Mouse (Mus musculus) kidney, postnatal 10 days (tissue): ENCODE measurements around the gene Rasd1.

Source experiments
- DNase-seq: peaks from one replicate; pipeline ENCODE4 v3.0.0; 2021; ENCODE audit warnings: mixed read lengths

Gene Rasd1

DNA sequence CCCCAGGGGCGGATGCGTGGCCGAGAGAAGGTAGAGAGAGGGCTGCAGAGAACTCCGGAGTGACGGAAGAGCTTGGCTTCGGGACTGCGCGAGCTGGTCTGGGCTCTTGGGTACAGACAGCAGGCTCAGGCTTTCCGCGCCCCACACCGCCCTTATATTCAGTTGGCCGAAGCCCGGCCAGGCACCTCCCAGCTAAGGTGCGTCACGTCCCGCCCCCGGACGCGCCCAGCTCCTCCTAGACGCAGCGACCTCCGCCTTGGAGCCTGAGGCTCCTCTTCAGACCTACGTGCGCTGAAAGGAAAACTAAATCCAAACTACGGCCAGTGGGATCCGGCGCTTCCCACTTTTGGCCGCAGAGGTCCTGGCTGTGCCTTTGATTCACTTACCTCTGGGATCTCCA is at the start of gene Rasd1:
Gene Rasd1, minus strand, starts transcription at position 127 of the 400 bp plus-strand sequence.
- DNase-seq, result peak; percentile 93

DNA sequence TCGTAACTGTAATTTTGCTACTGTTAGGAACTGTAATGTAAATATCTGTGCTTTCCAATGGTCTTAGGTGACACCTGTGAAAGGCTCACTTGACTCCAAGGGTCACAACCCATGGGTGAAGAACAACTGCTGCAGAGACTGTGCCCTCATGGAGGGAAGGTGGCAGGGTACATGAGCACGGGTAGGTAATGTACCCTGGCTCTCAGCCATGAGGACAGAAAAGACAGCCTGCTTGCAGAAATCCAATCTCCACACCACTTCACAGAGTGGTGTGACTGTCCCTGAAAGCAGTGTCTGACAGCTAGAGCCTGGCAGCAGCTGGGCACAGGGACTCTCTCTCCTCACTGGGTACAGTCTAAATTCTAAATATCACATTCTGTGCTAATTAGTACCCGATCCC is 46.8 kb upstream of the Rasd1 start:
- DNase-seq, result no peak

DNA sequence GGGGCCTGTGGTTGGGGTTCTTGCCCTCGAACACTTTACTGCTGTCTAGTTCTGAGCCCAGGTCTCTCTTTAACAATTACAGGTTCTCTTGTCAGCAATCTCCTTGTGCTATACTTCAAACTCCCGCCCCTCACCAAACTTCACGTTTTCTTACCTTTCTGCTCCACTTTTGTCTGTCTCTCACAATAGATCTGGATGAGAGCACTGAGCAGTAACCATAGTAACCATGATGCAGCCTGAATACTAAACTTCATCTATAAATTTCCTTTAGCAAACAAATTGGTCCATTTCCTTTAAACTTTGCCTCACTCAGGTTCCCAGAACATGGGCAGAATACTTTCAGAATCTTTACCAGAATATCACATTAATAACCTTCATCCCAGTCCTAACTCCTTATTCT is 44.7 kb upstream of the Rasd1 start:
- DNase-seq, result no peak

DNA sequence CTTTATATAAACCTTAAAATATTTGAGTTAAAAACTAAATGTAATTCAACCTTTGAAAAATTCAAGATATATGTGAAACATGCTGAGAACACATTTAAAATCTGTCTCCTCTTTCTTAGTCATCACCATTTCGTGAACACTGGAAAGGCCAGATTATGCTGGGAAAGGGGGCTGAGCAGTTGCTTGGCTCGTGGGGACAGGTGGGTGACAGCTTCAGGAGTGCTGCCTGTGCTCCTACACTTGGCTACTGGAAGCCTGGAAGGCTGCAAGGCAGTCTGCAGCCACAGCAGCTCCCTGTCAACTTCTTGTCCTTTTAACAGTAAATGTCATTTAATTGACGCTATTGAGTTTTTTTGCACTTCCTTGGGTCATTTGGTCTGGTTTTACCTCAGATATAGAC is 41.1 kb upstream of the Rasd1 start:
- DNase-seq, result no peak

DNA sequence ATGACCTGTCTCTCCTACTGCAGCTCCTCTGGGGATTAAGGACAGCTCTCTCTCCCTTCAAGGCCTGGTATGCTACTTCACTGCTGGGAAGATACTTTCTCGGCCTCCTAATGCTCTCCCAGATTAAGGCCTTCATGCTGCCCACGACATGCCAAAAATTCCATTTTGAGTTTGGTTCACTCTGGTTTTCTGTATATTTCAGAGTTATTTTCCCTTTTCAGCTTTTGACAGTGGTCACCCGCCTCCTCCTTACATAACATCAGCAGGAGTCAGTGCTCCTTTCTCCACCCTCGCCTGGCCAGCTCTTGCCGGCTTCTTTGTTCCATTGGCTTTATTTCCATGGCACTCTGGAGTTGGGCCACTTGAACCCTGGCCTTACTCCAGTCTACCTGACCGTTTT is 40.0 kb upstream of the Rasd1 start:
- no peak for DNase-seq

DNA sequence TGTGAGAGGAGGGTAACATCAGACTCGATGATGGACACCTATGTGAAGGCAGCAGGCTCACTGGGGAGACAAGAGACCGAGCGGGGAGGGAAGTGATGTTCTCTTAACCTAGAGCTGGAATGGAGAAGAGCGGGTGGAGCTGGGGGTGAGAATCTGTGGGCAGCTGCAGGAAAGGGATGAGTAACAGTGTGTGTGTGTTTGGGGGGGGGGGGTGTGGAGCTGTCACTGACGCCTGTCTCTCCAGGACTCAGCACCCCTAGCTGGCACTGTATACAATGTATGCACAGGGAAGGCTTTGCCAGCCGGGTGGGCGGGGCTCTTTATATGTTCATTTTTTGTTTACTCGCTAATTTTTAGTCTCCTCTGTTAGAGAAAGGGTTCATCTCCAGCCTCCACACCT is 39.1 kb upstream of the Rasd1 start:
- no peak for DNase-seq

DNA sequence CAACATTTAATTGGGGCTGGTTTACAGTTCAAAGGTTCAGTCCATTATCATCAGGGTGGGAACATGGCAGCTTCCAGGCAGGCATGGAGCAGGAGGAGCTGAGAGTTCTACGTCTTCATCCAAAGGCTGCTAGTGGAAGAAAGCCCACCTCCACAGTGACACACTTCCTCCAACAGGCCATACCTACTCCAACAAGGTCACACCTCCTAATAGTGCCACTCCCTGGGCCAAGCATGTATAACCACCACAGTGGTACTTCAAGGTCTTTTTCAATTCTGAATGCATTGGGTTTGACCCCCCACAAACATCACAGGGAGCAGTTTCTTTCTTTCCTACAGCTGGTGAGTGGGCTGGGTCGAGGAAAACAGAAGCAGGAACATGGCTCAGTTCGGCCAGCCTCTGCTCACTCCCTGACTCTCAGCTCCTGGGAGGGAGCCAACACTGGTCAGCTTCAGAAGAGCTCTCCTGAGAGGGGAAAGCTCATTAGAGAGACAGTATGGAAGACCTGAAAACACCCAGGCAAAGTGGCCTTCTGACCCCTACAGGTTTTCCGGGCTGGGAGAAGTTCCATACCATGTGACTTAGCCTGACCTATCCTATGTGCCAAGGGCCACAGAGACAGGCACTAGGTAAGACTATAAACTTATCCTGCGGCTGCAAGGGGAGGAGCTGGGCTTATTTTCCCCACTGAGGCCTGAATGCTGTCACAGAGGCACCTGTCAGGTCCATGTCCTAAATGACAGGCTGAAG is 36.7 kb upstream of the Rasd1 start:
- no peak for DNase-seq

DNA sequence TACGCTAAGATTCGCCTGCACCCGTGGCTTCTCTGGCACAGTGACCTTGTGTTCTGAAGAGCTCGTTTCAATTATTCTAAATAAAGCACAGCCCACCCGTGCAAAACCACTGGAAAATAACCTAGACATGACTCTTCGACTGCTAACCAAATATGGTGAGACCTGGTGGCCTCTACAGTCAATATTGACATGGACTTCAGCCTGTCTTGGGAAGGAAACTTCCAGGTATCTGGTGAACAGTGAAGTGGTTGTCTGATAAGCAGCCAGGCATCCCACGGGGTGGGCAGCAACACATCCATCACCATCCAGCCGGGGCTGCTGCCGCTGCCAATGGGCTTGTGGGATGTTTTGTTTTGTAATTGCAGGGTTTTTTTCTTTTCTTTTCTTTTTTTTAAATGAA is 29.6 kb upstream of the Rasd1 start:
- no peak for DNase-seq

DNA sequence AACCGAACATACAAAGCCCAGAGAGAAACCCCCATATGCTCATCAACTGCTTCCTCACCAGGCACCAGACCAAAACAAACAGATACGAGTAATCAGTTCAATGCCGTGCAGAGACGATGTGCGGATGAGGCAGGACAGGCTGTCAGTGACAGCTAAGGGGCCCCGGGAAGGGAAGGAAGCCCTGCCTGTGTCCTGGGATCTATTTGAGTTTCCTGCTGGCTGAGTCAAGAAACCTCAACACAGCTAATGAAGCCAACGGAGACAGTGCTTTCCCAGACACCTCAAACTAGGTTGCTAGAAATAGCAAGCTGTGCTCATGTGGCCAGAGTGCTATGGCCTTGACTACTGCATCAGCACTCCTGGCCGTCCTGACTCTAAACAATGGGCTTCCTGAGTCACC is 26.6 kb upstream of the Rasd1 start:
- no peak for DNase-seq

DNA sequence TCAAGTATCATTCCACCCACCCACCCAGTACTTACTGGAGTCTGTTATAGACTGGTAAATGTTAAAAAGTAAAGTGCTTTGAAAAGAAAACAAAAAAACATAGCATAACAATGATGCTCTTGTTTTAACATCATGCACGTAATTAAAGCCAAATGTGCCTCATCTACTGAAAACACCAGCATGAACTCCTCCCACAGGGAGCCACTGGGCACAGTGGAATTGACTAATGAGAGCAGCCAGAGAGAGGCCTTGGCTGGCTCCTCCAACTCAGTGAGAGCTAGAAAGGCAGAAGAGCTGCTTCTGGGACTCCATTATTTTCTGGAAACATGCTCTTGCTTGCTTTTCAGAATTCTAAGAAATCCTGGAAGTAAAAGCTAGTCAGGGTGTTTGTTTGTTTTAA is 24.7 kb upstream of the Rasd1 start:
- no peak for DNase-seq

DNA sequence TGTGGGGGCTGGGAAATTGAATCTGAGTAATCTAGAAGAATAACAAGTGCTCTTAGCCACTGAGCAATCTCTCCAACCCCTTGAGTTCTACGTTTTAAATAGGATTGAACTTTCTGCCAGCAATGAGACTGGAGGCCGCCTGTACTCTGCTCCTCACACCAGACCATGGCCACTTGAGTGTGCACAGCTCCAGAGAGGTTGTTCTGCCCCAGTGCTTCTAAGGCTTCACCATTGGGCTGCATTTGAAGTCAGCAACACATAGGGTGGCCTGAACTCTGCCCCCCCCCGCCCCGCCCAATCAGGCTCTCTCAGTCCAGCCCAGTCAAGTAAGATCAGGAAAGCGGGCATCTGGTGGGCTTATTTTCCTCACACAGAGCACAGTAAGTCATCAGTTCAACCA is 13.1 kb upstream of the Rasd1 start:
- DNase-seq, result peak; percentile 44

DNA sequence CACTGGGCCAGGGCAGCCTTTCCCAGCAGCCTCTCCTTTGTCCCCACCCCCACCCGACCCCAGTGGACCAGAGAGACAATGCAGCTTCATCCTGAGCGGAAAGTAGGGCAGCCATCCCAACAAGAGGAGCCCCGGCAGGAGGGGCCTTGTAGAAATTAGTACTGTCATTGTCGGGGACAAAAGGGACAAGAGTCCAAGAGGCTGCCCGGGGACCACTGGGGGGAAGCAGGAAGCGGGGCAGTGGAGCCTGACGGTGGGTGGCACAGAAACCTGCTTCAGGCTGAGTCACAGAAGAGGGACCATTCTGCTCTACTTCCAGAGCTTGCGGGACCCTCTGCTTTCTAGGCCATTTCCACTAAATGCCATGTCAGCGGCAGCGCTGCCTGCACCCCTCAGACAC is 10.5 kb upstream of the Rasd1 start:
- DNase-seq, result no peak

DNA sequence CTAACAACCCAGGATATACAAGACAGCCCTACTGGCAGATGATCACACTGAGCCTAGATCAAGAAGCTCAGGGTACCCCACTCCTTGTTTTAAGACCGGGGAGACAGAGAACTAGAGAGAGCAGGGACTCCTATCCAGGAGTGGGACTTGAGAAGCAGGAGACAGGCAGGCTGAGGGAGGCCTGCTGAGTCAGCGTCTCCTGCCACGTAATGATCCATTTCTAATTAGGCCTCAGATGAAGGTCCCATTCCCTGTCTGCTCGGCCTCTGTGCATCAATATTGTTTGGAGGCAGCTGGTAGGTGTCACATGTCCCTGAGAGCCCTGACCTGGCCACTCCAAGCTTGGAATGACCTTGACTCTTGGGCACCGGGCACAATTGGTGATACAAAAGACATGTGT is 8.6 kb upstream of the Rasd1 start:
- DNase-seq, result no peak

DNA sequence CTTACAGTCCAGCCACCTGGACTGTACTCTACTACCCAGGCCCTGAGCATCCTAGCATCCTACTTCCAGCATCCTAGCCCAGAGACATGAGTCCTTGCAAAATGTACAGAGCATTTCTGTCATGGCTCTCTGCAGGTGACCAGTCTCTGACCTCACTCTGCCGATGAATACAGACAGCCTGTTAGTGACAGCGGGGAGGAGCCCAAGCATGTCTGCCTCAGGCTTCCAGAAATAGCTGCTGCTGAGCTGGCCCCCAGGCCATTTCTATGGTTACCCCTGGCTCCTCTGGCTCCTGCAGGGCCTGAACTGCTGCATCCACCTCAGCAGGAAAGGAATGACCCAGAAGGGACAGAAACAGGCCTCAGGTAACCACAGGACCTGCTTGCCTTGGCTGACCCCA is 6.9 kb upstream of the Rasd1 start:
- no peak for DNase-seq

DNA sequence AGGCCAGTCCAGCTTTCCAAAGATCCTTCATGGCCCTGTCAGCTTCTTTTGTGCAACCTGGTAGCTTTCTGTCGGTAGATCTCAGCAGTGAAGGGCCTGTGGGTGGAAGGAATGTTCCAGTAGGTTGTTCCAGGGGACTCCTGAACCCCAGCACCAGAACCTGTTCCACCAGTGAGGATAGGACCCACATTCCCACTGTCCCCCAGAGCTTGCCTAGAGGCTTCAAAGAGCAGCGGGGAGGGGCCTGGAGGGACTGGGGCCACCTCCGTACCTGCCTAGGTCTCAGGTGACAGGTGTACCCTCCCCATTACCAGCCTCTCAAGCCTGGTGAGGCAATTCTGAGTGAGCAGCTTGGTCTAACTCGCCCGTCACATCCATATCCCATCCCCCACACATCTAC is 6.0 kb upstream of the Rasd1 start:
- DNase-seq, result no peak

DNA sequence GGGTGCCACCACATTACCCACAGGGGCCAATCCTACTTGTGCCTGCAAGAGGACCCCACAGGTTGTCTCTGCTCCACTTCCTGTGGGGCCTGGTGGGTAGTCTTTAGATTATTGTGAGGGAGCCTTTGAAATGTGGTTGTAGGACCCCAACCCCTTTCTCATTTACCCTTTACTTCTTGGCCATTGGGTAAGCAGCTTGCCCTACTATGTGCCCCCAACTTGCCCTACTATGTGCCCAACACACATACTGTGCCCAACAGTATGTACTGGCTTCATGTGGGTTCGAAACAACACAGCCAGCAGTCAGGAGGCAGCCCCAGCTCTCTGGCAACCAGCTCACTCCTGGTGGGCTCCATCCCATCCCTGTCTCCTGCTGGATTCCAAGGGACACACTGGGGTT is 3.0 kb upstream of the Rasd1 start:
- DNase-seq, result no peak

DNA sequence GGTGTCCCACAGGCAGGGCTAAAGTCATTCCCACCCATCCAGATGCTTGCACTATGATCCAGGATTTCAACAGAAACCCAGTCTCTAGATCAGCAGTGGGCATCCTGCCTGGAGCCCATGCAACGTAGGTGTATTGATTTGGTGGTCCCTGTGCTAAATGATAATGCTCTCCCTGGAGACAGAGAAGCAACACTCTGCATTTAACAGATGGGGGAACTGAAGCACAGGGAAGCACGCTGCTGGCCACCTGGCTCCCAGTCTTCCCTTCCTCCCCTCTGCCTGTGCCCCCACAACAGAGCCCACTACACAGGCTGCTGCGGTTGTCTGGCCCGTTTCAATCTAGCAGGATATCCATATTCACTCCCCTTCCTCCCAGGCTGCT is 1.3 kb upstream of the Rasd1 start:
- DNase-seq, result no peak

DNA sequence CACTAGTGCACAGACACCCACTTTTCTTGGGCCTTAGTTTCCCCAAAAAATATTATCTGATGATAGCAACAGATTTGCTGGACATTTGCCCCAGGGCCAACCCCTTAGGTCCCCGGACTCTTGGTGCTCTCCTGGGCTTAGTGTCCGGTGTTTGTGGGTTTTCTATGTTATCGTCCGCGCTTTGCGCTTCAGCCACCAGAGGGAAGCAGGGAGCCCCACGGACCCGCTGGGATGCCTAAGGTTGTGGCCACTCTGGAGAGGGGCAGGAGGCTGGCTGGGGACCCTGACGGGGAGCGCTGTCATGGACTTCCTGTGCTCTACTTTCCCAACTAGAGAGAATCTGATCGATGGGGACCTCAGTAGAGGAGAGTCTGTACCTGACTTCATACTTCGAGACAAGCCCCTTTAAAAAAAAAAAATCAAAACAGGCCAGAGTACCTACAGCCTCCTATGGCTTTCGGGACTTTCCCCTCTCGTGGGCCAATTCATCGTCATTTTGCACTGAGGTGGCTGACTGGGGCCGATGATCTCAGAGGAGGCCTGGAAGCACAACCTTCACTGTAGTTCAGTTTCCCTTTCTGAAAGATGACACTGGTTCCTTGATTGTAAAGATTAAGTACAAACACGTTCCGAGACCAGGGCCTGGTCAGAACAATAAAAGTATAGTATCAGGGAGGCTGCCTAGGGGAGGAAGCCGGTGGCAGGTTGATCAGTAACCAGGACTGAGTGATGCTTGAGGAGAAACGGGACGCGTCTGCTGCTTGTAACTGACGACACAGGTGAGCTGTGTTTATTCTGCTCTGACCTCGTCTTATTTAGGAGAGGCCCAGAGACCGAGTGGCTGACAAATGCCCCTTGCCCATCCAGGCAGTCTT is 720 bp upstream of the Rasd1 start:
- peak; percentile 89 for DNase-seq

DNA sequence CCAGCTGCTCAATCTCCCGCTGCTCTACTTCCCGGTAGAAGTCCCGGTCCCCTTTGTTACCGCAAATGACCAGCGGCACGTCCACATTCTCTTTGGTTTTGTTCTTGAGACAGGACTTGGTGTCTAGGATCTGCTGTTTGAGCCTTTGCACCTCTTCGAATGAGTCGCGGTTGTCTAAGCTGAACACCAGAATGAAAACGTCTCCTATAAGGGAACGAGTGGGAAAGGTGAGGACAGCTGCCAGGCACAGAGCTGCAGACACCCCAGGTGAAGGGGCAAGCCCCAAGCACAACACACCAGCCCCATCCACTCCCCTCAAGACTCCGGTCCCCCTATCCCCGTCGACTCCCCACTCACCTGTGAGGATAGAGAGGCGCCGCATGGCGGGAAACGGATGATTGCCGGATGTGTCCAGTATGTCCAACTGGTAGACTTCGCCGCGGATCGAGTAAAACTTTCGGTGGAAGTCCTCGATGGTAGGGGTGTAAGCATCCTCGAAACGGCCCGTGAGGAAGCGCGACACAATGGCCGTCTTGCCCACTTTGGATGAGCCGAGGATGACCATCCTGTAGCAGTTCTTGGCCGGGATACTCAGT is 483 bp downstream of the Rasd1 start:
- DNase-seq, result peak; percentile 53

DNA sequence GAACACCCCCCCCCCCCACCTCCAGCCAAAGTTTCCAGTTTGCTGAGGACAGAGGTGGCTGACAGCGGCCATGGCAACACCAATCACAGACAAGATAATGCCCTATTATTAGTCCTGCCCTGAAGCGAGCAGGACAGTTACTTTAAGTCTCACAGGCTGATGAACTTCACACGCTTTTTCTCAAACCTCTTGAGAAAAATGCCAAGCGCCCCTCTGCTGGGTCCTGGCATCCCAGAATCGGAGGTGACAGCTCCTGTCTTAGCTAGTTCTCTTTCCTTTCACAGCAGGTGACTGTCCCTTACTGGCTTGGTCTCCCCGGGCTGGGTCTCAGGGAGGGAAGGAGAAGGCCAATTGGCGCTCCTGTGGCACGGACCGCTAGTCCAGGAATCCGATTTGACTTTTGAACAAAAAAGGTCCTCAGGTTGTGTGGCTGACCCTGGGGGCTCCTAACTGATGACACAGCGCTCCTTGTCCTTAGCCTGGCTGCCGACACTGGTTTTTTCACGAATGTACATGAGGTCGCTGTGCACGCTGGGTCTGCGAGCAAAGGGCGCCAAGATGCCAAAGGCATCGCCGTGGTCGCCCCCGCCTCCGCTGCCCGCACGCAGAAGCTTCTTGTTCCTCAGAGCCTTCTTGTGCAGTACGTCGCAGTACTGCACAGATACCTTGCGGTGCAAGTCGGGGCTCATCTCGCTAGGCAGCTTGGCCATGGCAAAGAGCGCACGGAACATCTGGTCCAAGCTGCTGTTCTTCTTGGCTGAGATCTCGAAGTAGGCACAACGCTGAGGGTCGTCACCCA is 1.2 kb downstream of the Rasd1 start:
- DNase-seq, result peak; percentile 29

DNA sequence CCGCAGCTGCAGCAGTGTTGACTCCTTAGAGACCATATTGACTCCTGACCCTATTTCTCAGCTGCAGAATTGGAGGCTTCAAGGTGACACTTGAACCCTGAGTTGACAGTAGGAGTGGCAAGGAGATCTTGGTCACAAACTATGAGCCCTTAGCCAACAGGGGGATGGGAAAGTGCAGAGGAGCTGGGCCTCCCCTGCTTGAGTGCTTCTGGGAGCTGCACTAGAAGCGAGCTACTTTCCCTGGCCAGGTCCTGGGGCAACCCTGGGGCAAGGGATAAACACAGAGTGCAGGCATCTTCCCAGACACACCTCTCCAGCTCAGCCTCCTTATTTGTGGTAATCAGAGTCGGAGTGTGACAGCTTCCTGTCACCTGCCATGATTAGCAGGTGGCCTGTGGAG is 2.2 kb downstream of the Rasd1 start:
- no peak for DNase-seq

DNA sequence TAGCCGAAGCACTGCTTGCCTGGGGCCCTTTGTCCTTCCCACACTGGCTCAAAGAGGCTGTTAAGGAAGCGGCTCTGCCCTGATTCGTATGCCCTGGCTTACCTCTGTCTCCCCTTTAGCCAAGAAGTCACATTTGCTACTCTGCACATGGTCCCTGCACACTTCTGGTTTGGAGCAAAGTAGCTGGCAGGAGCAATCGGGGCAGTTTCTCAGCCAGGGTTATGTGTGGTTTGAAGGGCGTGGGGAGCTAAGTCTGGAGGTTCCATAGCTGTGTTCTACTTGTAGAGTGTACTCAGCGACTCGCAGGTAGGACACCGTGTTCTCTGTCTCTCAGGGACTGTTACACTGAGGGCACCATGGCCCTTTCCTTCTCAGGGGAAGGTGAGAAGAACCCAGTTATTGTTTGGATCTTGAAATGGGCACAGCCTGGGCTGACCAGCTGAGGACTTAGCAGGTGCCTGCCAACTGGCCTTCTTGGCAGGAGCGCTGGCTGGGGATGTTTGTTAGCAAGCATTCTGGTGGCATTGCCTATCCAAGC is 3.3 kb downstream of the Rasd1 start:
- DNase-seq, result no peak
